Mouse (Mus musculus): ENCODE data around the gene Arl1. TPM values are rescaled to one million over a fixed set of nuclear protein-coding genes. Genes with fewer than 3 reads are reported as not detected.

The Arl1 gene
- total and polyA plus RNA-seq, 3 experiments, result 51.7 to 93.6 TPM; not detected in 1

DNA sequence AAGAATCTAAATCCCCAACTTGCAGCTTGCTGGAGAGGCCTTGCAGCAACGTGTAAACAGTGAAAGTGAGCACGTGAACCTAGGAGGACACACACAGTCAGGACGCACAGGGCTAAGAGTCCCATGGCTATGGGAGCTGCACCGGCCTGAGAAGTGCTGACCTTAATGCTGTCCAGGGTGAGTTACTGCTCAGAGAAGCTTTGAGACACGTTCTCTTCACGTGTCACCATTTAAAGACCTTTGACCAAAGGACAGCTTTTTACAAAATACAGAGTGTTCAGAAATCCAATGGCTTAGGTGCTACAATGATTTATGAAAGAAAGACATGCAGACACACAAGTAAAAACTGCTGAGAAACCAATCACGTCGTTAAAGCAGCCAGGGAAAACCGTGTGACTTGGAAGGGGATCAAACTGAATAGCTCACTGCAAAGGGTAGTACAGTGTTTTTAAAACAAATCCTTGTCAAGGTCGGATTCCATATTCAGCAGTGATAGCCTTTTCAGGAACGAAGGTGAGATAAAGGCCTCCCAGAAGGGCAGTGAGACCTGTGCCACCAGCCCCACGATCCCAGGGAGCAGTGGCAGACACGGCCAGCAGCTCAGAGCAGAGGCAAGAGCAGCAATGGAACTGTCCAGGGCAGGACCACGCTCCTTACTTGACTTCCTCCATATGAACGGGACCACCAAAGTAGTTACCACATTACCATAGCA is 34.9 kb downstream of the Arl1 start:
- H3K9ac ChIP-seq (ENCODE audit: control insufficient read depth, low read depth, low read length, poor library complexity, severe bottlenecking), result no peak overlapping the region
- no peaks in the 10 kb centered on the region for H3K9me3 ChIP-seq (replicated peaks; ENCODE audit: insufficient read depth, low read length)
- no peak for TF ChIP-seq GATA1 (IDR thresholded peaks at IDR 0.05; ENCODE audit: low read depth, low read length)
- no peak for TF ChIP-seq MAZ (IDR thresholded peaks at IDR 0.05; ENCODE audit: low read depth, low read length)
- no peak for TF ChIP-seq MEF2A (IDR thresholded peaks at IDR 0.05; ENCODE audit: extremely low read depth, insufficient replicate concordance, low read depth, low read length, poor library complexity, severe bottlenecking)
- no peak for TF ChIP-seq ELF1 (IDR thresholded peaks at IDR 0.05; ENCODE audit: low read depth, low read length)
- no peak for TF ChIP-seq CHD1 (IDR thresholded peaks at IDR 0.05; ENCODE audit: low read depth, low read length)
- no peak for TF ChIP-seq ETS1 (IDR thresholded peaks at IDR 0.05; ENCODE audit: low read depth, low read length)
- no peak for TF ChIP-seq E2F4 (IDR thresholded peaks at IDR 0.05; ENCODE audit: borderline replicate concordance, low read depth, low read length)
- TF ChIP-seq USF1 (IDR thresholded peaks at IDR 0.05; ENCODE audit: low read depth, low read length), result no peak
- no peak for TF ChIP-seq NELFE (IDR thresholded peaks at IDR 0.05; ENCODE audit: low read depth, low read length)
- no peak for TF ChIP-seq SIN3A (IDR thresholded peaks at IDR 0.05; ENCODE audit: low read length)
- no peak for TF ChIP-seq GABPA (IDR thresholded peaks at IDR 0.05; ENCODE audit: low read depth, low read length)
- no peak for TF ChIP-seq POLR2AphosphoS2 (IDR thresholded peaks at IDR 0.05; ENCODE audit: low read length)
- no peak for TF ChIP-seq MAX (IDR thresholded peaks at IDR 0.05; ENCODE audit: low read length)
- no peak for TF ChIP-seq KAT2A (conservative IDR thresholded peaks at IDR 0.05; ENCODE audit: low read depth, low read length)
- no peaks in the 10 kb centered on the region for H3K79me2 ChIP-seq (ENCODE audit: control insufficient read depth, insufficient read depth, low read length, poor library complexity)
- H3K36me3 ChIP-seq (ENCODE audit: control insufficient read depth in 1 of 2, insufficient read depth in 2 of 2, low read length in 2 of 2), result peaks cover 18 to 23% of the 10 kb centered on the region in 2 experiments
- peaks cover 14 to 23% of the 10 kb centered on the region in 2 experiments for H3K4me1 ChIP-seq (ENCODE audit: control insufficient read depth in 1 of 2, insufficient read depth in 2 of 2, low read length in 2 of 2)
- H3K27ac ChIP-seq (ENCODE audit: control insufficient read depth, low read depth, low read length), result no peak overlapping the region
- DNase-seq (ENCODE audit: low read depth, low spot score), result no peak
- no peaks in the 10 kb centered on the region for H3K27me3 ChIP-seq (ENCODE audit: control insufficient read depth in 1 of 2, insufficient read depth in 2 of 2, low read length in 2 of 2)
- no peak overlapping the region for H3K4me3 ChIP-seq (ENCODE audit: control insufficient read depth in 1 of 2, insufficient read depth in 1 of 2, low read depth in 2 of 2, low read length in 2 of 2)

DNA sequence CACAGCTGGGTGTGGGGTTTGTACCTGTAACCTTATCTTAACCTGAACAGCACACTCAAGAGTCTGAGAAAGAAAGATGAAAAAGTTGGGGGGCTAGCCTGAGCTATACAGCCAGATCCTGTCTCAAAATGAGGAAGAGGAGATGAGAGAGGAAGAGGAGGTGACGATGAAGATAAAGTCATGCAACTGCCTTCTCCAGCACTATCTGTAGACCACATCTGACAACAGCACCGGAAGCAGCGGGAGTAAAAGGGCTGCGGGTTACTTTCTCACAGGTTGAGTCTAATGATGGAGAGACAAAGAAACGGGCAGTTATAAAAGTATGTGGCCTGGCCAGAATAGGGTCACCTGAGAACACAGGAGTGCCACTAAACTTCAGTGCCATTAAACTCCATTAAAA is 38.3 kb downstream of the Arl1 start:
- no peaks in the 10 kb centered on the region for H3K27me3 ChIP-seq (ENCODE audit: control insufficient read depth in 1 of 2, insufficient read depth in 2 of 2, low read length in 2 of 2)
- no peak overlapping the region for H3K4me3 ChIP-seq (ENCODE audit: control insufficient read depth in 1 of 2, insufficient read depth in 1 of 2, low read depth in 2 of 2, low read length in 2 of 2)
- H3K9me3 ChIP-seq (replicated peaks; ENCODE audit: insufficient read depth, low read length), result no peaks in the 10 kb centered on the region
- peaks cover 27 to 28% of the 10 kb centered on the region in 2 experiments for H3K36me3 ChIP-seq (ENCODE audit: control insufficient read depth in 1 of 2, insufficient read depth in 2 of 2, low read length in 2 of 2)
- DNase-seq (ENCODE audit: low read depth, low spot score), result peak; percentile 78
- H3K79me2 ChIP-seq (ENCODE audit: control insufficient read depth, insufficient read depth, low read length, poor library complexity), result no peaks in the 10 kb centered on the region
- peaks cover 16 to 24% of the 10 kb centered on the region in 2 experiments for H3K4me1 ChIP-seq (ENCODE audit: control insufficient read depth in 1 of 2, insufficient read depth in 2 of 2, low read length in 2 of 2)
- peak overlapping the region; percentile 86 for H3K27ac ChIP-seq (ENCODE audit: control insufficient read depth, low read depth, low read length)
- H3K9ac ChIP-seq (ENCODE audit: control insufficient read depth, low read depth, low read length, poor library complexity, severe bottlenecking), result peak overlapping the region; percentile 15
- no peak for TF ChIP-seq ZMIZ1 (IDR thresholded peaks at IDR 0.05; ENCODE audit: low read depth, low read length)
- TF ChIP-seq MXI1 (IDR thresholded peaks at IDR 0.05; ENCODE audit: low read depth, low read length), result peak; percentile 62; the same call in 1 of the 2 replicates
- TF ChIP-seq SIN3A (IDR thresholded peaks at IDR 0.05; ENCODE audit: low read length), result peak; percentile 88
- TF ChIP-seq KAT2A (conservative IDR thresholded peaks at IDR 0.05; ENCODE audit: low read depth, low read length), result peak; percentile 39
- no peak for TF ChIP-seq ZNF384 (IDR thresholded peaks at IDR 0.05; ENCODE audit: low read depth, low read length)
- TF ChIP-seq E2F4 (IDR thresholded peaks at IDR 0.05; ENCODE audit: borderline replicate concordance, low read depth, low read length), result no peak
- peak; percentile 34; the same call in 1 of the 2 replicates for TF ChIP-seq TAL1 (IDR thresholded peaks at IDR 0.05; ENCODE audit: low read length)
- no peak for TF ChIP-seq NELFE (IDR thresholded peaks at IDR 0.05; ENCODE audit: low read depth, low read length)
- TF ChIP-seq USF2 (IDR thresholded peaks at IDR 0.05; ENCODE audit: borderline replicate concordance in 1 of 2, insufficient read depth in 1 of 2, low read depth in 1 of 2, low read length in 2 of 2), result no peak
- TF ChIP-seq TCF12 (IDR thresholded peaks at IDR 0.05; ENCODE audit: low read depth, low read length), result peak; percentile 85
- no peak for TF ChIP-seq ZC3H11A (IDR thresholded peaks at IDR 0.05; ENCODE audit: low read depth, low read length)
- no peak for TF ChIP-seq RAD21 (IDR thresholded peaks at IDR 0.05; ENCODE audit: low read depth, low read length)
- TF ChIP-seq HCFC1 (IDR thresholded peaks at IDR 0.05; ENCODE audit: low read depth, low read length), result 0 out of 2 replicates have a peak, but pooled peaks have one; percentile 36
- TF ChIP-seq MAX (IDR thresholded peaks at IDR 0.05; ENCODE audit: low read length), result no peak
- no peak for TF ChIP-seq GABPA (IDR thresholded peaks at IDR 0.05; ENCODE audit: low read depth, low read length)
- TF ChIP-seq POLR2AphosphoS2 (IDR thresholded peaks at IDR 0.05; ENCODE audit: low read length), result 0 out of 2 replicates have a peak, but pooled peaks have one; percentile 30
- TF ChIP-seq JUND (IDR thresholded peaks at IDR 0.05; ENCODE audit: low read depth, low read length), result peak; percentile 69
- TF ChIP-seq TBP (IDR thresholded peaks at IDR 0.05; ENCODE audit: low read depth, low read length), result 0 out of 2 replicates have a peak, but pooled peaks have one; percentile 16
- no peak for TF ChIP-seq BHLHE40 (IDR thresholded peaks at IDR 0.05; ENCODE audit: borderline replicate concordance, low read depth, low read length)
- TF ChIP-seq MYB (IDR thresholded peaks at IDR 0.05; ENCODE audit: low read depth, low read length), result peak; percentile 92
- TF ChIP-seq ZKSCAN1 (IDR thresholded peaks at IDR 0.05; ENCODE audit: low read depth, low read length), result no peak
- no peak for TF ChIP-seq CHD1 (IDR thresholded peaks at IDR 0.05; ENCODE audit: low read depth, low read length)
- peak; percentile 85 for TF ChIP-seq RCOR1 (IDR thresholded peaks at IDR 0.05; ENCODE audit: low read depth, low read length)

All from MEL (cell line).